Mouse (Mus musculus): Measurements from ENCODE around the gene Llgl2. TPM values are rescaled to one million over a fixed set of nuclear protein-coding genes. Genes with fewer than 3 reads are reported as not detected.

Llgl2 gene
- total RNA-seq, 4 experiments from 2014 or later: 10.5 to 13.4 (median 11.5) TPM

Small RNA genes within 50 kb of the gene (microRNA-seq; reads per million reads assigned to microRNA genes)
- gene Mir5621: 0.88 to 1.0 reads per million in 2 experiments

Other genes with a start within 250 kb of the Llgl2 start
- 100 to 1,000 TPM in 1 of 4 experiments, 10 to 100 TPM in 3; 82.0 to 110 (median 92.1) TPM for gene Mrps7, start 220.1 kb upstream of the Llgl2 start, total RNA-seq (2022)
- 10 to 100 TPM; 20.3 to 52.7 (median 37.8) TPM for gene Gga3, start 220.0 kb upstream of the Llgl2 start, total RNA-seq (2022)
- gene Mif4gd, start 211.1 kb upstream of the Llgl2 start, total RNA-seq (2022): 100 to 1,000 TPM; 101 to 135 (median 121) TPM
- 10 to 100 TPM; 59.5 to 94.1 (median 91.2) TPM for gene Slc25a19, start 195.8 kb upstream of the Llgl2 start, total RNA-seq (2022)
- gene Grb2, start 115.5 kb upstream of the Llgl2 start, total RNA-seq (2022): 100 to 1,000 TPM; 136 to 165 (median 160) TPM
- gene Tmem94, start 58.6 kb upstream of the Llgl2 start, total RNA-seq (2022): 100 to 1,000 TPM in 2 of 4 experiments, 10 to 100 TPM in 2; 83.2 to 102 (median 95.5) TPM
- 10 to 100 TPM; 60.6 to 97.3 (median 78.2) TPM for gene Caskin2, start 10.4 kb upstream of the Llgl2 start, total RNA-seq (2022)
- gene Tsen54, start 9.3 kb upstream of the Llgl2 start, total RNA-seq (2022): 10 to 100 TPM; 20.0 to 32.2 (median 25.4) TPM
- gene Myo15b, start 34.4 kb downstream of the Llgl2 start, total RNA-seq (2022): 1 to 10 TPM in 1 of 4 experiments, under 1 TPM in 2, not detected in 1; 0.09 to 1.1 (median 0.32) TPM
- gene Smim5, start 75.9 kb downstream of the Llgl2 start, total RNA-seq (2022): under 1 TPM; 0.29 to 0.65 (median 0.42) TPM
- not detected for gene Smim6, start 88.0 kb downstream of the Llgl2 start, total RNA-seq (2022)
- gene Sap30bp, start 109.2 kb downstream of the Llgl2 start, total RNA-seq (2022): 10 to 100 TPM; 46.2 to 53.7 (median 48.3) TPM
- 10 to 100 TPM; 24.7 to 40.4 (median 36.6) TPM for gene Recql5, start 109.4 kb downstream of the Llgl2 start, total RNA-seq (2022)
- 1 to 10 TPM; 3.5 to 5.1 (median 3.9) TPM for gene Itgb4, start 150.7 kb downstream of the Llgl2 start, total RNA-seq (2022)
- gene Galk1, start 188.7 kb downstream of the Llgl2 start, total RNA-seq (2022): 10 to 100 TPM; 37.3 to 55.6 (median 46.4) TPM
- gene H3f3b, start 203.9 kb downstream of the Llgl2 start, total RNA-seq (2022): 100 to 1,000 TPM; 302 to 413 (median 377) TPM
- gene Unk, start 206.3 kb downstream of the Llgl2 start, total RNA-seq (2022): 10 to 100 TPM; 19.7 to 45.2 (median 29.6) TPM

Measured in adrenal gland, adult 8-10 months (tissue).